Mouse (Mus musculus): ENCODE results near the gene Rpp14.

The Rpp14 gene

DNA sequence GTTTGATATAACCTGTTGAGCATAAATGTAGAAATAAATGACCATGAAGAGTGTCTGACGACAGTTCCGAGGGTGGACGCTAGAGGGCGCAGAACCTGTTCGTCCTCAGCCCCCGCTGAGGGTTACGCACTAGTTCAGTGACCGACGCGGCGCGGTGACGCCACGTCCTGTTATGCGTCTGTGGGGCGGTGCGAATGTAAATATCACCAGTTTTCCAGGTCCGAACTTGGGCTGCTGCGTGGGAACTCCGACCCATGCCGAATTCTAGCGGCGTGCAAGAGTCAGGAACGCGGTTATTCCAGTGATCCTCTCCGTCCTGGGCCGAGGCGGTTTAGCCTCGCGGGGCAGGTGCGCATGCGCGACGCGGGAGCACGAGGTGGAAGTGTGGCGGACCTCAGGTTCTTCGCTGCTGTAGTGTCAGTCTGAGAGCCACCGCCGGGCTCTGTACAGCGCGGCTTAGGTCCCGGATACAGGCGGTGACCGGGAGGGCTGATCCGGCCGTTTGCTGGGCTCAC lies at the start of gene Rpp14:
Rpp14 (plus strand) TSS at position 203 of the 515 bp plus-strand sequence.
- DNase-seq (ENCODE audit: low read depth, low spot score) = peak; percentile 98

DNA sequence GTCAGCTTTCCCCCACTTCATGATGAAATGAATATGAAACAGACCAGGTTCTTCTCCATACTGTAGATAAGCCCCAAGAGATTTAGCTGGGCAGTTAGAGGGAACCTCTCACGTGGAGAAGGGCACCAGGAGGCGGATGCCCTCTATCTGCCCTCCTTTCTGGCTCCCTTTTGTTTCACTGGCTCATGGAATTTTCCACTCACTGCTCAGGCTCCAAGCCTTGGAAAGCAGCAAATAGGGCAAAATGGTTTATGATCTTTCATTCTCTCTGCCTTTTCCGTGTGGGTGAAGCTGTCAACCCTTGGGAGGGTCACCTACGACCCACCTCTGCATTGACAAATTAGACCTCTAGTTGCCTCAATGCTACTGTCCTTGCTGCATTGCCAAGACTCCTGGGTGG lies 49.6 kb upstream of the Rpp14 start:
- no peak for DNase-seq (ENCODE audit: low read depth, low spot score)

DNA sequence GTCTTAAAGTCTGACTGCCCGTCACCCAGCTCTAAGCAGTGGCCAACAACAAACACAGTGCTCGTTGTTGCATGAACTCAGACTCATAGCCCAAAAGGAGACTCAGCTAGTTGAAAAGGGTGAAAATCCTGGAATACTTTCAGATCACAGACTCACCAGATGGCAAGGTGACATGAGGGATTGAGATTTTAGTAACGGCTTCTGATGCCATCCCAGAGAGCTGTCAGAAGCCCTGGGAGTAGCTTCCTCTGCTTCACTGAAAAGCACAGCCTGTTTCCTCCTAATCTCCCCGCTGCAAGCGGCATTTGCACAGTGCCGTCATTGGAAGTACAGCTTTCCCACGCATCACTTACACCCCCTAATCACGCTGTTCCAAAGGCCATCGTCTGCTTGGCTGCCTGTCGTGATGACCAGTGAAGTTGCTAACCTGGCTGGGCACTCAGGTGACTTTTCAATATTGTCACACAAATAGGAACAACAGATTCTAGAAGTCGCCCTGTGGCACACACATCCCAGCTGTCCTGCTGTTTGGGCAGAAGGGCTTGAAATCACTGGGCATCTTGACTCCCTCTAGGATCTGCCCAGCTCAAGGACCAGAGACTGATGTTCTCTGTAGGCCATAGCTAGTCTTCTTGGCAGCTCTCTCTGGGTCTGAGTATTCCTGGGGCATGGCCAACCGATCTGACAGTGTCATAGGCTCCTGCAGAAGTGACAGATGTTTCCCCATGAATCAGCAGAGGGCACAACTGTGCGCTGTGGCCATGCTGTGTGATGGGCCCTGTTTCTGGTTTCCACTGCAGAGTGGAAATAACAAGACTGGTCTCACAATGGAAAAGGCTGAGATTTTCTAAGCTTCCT lies 47.9 kb upstream of the Rpp14 start:
- DNase-seq (ENCODE audit: low read depth, low spot score) = no peak

GRCm38 (mm10) chr14:8034561-8034960 lies 45.6 kb upstream of the Rpp14 start:
- DNase-seq (ENCODE audit: low read depth, low spot score) = no peak

GRCm38 (mm10) chr14:8035951-8036350 lies 44.2 kb upstream of the Rpp14 start:
- DNase-seq (ENCODE audit: low read depth, low spot score) = no peak

DNA sequence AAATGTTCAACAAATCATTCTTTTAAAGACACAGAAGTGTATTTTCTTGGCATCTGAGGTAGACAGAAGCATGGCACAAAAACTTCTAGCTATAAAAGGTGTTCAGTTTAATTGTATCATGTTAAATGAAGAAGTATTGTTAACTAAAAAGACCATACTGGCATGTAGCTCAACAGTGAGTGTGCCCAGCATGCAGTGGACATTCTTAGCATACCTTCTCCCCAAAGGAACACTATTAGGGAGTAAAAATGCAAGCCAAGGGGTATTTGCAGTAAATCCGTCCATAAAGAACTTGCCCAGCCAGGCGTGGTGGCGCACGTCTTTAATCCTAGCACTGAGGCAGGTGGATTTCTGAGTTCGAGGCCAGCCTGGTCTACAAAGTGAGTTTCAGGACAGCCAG lies 43.8 kb upstream of the Rpp14 start:
- DNase-seq (ENCODE audit: low read depth, low spot score) = no peak

DNA sequence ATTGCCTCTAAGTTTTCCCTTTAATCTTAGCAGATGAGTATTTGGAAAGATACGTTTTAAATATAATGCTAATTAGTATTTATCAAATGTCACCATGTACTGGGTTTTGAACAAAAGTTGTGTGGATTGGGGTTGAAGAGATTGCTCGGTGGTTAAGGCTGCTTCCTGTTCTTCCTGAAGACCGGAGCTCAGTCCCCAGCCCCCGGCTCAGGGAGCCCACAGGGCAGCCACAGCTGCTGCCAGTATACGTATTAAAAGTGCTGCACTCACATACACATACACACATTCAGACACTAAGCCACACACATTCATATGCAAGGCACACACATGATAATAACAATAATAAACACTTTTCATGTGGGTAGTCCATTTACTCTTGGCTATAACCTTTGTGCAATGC lies 42.0 kb upstream of the Rpp14 start:
- DNase-seq (ENCODE audit: low read depth, low spot score) = no peak

DNA sequence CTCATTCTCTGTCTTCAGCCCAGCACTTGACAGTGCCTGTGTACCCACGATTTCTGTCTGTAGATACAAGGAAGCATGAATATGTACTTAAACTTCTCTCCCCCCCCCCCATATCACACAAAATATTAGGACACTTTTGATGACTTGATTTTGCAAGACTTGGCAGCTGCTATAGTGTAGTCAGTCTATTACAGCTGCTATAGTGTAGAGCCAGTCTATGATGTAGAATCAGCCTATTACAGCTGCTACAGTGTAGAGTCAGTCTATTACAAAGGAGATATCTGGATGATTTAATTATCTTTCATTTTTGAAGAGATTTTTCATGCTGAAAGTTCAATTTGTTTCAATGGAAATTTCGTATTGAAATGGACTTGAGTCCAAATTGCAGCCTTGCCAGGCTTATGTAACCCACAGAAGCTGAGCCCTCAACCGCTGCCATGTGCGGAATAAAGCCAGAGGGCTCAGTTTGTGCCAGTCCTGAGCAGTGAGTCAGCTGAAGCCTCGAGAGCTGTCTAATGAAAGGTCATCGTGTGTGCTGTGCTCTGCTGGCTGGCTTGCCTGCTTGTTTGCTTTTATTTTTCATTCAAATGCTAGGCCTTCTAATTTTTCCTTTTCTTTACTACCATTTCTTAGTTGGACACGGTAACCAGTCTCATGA lies 41.2 kb upstream of the Rpp14 start:
- DNase-seq (ENCODE audit: low read depth, low spot score) = no peak

- DNase-seq (ENCODE audit: low read depth, low spot score) = no peak
These were observed 40.0 kb upstream of the Rpp14 start for GRCm38 (mm10) chr14:8040179-8040578.

GRCm38 (mm10) chr14:8040911-8041678 lies 39.1 kb upstream of the Rpp14 start:
- no peak for DNase-seq (ENCODE audit: low read depth, low spot score)

DNA sequence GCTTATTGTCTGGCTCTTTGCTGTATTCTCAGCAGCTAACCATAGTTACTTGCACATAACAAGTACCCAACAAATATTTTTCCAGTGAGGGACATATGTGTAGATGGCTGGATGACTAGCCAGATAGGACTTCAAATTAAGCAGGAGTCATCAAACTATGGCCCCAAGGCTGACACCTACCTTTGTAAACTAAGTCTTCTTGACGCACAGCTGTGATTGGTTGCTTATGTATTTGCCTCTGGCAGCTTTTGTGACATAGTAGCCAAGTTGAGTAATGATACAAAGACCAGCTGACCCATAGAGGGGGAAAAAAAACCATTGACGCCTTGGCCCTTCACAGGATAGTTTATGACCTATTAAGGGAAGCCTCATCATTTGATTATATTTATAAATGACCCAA lies 38.0 kb upstream of the Rpp14 start:
- DNase-seq (ENCODE audit: low read depth, low spot score) = no peak

DNA sequence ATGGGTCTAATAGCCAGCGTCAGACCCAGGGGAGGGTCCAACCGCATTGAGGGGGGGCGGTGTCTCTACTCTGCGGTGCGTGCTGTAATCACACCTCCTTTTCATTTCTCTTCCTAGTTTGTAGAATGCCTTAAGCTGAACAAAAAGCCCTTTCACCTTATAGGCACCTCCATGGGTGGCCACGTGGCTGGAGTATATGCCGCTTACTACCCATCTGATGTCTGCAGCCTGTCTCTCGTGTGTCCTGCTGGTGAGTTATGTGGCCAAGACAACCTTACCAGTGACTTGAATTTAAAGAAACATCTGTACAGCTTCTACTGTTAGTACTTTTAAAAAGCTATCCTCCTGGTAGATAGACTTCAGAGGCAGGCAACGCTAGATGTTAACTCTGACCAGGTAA lies 37.6 kb upstream of the Rpp14 start:
- no peak for DNase-seq (ENCODE audit: low read depth, low spot score)

DNA sequence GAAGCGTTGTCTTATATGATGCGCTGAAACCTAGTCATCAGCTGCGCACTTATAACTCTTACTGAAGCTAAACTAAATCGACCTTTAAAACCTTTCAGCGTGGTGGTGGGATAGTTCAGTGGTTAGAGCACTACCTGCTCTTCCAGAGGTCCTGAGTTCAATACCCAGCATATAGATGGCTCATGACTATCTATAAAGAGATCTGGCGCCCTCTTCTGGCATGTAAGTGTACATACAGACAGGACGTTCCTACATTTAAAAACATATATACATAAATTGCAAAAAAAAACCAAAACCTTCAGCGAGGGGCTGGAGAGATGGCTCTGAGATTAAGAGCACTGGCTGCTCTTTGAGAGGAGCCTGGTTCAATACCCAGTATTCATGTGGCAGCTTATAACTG lies 35.8 kb upstream of the Rpp14 start:
- DNase-seq (ENCODE audit: low read depth, low spot score) = peak; percentile 80

GRCm38 (mm10) chr14:8044786-8045185 lies 35.4 kb upstream of the Rpp14 start:
- DNase-seq (ENCODE audit: low read depth, low spot score) = no peak

DNA sequence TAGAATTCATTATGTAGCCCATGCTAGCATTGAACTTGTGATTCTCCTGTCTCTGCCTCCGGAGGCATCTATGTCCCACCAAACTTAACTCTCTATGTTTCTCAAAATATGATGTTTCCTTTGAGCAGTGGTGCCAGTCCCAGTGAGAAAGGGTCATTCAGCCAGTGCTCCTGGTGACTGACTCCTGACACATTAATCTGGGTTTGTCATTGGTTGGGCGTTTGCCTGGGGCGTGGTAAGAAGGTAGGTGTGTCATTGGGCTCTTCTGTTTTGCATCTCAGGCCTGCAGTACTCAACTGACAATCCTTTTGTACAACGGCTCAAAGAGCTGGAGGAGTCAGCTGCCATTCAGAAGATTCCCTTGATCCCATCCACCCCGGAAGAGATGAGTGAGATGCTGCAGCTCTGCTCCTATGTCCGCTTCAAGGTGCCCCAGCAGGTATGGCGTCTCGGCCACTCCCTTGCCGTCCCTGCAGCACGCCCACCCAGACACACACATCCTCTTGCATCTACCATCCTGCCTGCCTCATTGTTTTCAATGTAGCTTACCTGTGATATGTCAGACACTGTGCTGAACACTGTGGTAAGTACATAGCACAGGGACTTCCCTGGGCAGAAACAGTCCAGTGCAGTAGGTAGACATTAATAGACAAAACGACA lies 34.9 kb upstream of the Rpp14 start:
- DNase-seq (ENCODE audit: low read depth, low spot score) = no peak

GRCm38 (mm10) chr14:8046839-8047238 lies 33.3 kb upstream of the Rpp14 start:
- DNase-seq (ENCODE audit: low read depth, low spot score) = no peak

DNA sequence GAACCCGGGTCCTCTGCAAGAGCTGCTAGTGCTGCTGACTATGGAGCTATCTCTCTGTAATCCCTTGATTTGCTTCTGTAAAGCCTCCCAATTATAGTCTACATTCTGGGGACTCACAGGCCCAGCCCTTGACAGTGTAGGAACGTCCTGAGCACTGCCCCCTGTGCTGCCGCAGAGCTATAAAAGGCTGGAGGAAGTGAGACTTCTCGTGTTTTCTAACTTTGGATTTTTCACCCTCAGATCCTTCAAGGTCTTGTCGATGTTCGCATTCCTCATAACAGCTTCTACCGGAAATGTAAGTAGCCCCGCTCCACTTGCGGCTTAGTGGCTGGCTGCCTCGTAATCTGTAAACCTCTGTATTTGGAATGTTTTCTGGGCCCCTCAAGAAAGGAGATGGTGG lies 30.8 kb upstream of the Rpp14 start:
- peak; percentile 79 for DNase-seq (ENCODE audit: low read depth, low spot score)

- no peak for DNase-seq (ENCODE audit: low read depth, low spot score)
These were observed 28.3 kb upstream of the Rpp14 start for GRCm38 (mm10) chr14:8051869-8052268.

GRCm38 (mm10) chr14:8052661-8053060 lies 27.5 kb upstream of the Rpp14 start:
- no peak for DNase-seq (ENCODE audit: low read depth, low spot score)

DNA sequence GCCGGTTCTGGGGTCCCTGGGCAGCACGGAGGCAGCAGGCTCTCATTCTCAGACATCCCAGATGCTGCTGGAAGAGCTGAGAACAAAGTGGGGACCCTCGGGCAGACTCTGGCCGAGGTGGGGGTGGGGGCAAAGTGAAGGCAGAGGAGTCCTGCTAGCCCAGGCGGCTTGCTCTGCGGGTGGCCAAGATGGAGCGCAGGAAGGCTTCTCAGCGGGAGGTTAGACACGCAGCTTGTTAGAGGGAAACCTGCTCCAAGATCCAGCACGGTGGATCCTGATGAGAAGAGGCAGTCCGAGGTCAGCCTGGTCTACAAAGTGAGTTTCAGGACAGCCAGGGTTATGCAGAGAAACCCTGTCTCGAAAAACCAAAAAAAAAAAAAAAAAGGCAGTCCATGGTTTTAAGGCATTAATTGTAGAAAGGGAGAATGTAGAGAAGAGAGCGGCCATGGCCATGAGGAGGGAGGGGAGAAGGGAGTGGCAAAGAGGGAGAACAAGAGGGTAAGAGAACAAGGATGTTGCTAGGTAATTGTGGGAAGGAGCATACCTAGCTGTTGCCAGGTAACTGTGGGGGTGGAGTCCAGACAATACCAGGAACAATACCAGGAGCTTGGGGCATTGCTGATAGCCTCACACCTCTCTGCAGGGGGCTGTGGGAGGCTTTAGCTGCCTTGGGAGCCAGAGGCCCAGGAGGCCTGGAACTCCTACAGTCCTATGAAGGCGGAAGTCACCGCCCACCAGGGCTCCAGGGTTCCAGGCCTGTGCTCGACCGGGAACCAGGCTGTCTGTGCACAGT lies 25.7 kb upstream of the Rpp14 start:
- no peak for DNase-seq (ENCODE audit: low read depth, low spot score)

DNA sequence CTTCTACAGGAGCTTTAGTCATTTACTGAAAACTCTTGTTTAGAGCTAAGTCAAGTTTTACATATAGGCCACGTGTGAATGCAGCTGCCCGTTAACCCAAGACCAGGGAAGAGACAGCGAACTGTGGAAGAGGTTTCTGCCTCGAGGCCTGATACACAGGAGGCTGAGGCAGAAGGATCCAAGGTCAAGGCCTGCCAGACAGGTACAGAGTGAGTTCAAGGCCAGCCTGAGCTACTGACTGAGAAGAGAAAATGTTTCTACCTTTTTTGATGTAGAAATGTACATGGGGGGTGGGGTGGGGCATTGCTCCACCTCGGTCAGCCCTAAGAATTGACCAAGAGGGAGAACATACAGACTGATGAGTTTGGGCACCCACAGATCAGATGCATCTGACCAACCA lies 24.1 kb upstream of the Rpp14 start:
- DNase-seq (ENCODE audit: low read depth, low spot score) = no peak

Data from A20 (cell line).